Mouse (Mus musculus): ENCODE measurements at regions not wholly inside any gene's neighbourhood (a gene's known extent, or its start where the extent isn't known, plus 50 kb on each side); places are given as distances from the start of the nearest gene placed in this dataset.

GRCm38 (mm10) chr13:113516102-113516501 lies 102.3 kb downstream of the Snx18 start:
- Histone ChIP-seq H3K27ac (ENCODE audit: insufficient read depth, low read length) (no peak overlapping the region), H3K27me3 (ENCODE audit: control insufficient read depth, insufficient read depth, low read length, poor library complexity, severe bottlenecking) (no peaks in the 10 kb centered on the region), H3K4me1 (ENCODE audit: control insufficient read depth, insufficient read depth, low read length) (peaks cover 5% of the 10 kb centered on the region), H3K9ac (ENCODE audit: low read depth, poor library complexity, severe bottlenecking) (no peak overlapping the region), H3K9me3 (replicated peaks; ENCODE audit: control insufficient read depth, insufficient read depth, low read length, poor library complexity, severe bottlenecking) (no peaks in the 10 kb centered on the region), H3K36me3 (ENCODE audit: control insufficient read depth, insufficient read depth, low read length, poor library complexity, severe bottlenecking) (no peaks in the 10 kb centered on the region), H3K4me3 (ENCODE audit: low read depth, low read length) (no peak overlapping the region)
- no peak for TF ChIP-seq EP300 (IDR thresholded peaks at IDR 0.05; ENCODE audit: insufficient read depth, low read depth, low read length)
- TF ChIP-seq POLR2A (IDR thresholded peaks at IDR 0.05; ENCODE audit: insufficient read depth, low read length): no peak
- no peak for TF ChIP-seq CTCF (IDR thresholded peaks at IDR 0.05; ENCODE audit: low read depth, low read length)

- no peak overlapping the region for H3K27ac ChIP-seq (ENCODE audit: insufficient read depth, low read length)
- H3K4me1 ChIP-seq (ENCODE audit: control insufficient read depth, insufficient read depth, low read length): peaks cover 5% of the 10 kb centered on the region
- H3K4me3 ChIP-seq (ENCODE audit: low read depth, low read length): no peak overlapping the region
- no peak overlapping the region for H3K9ac ChIP-seq (ENCODE audit: low read depth, poor library complexity, severe bottlenecking)
- no peaks in the 10 kb centered on the region for H3K36me3 ChIP-seq (ENCODE audit: control insufficient read depth, insufficient read depth, low read length, poor library complexity, severe bottlenecking)
- no peaks in the 10 kb centered on the region for H3K27me3 ChIP-seq (ENCODE audit: control insufficient read depth, insufficient read depth, low read length, poor library complexity, severe bottlenecking)
- TF ChIP-seq CTCF (IDR thresholded peaks at IDR 0.05; ENCODE audit: low read depth, low read length): no peak
- no peak for TF ChIP-seq POLR2A (IDR thresholded peaks at IDR 0.05; ENCODE audit: insufficient read depth, low read length)
- TF ChIP-seq EP300 (IDR thresholded peaks at IDR 0.05; ENCODE audit: insufficient read depth, low read depth, low read length): no peak
- H3K9me3 ChIP-seq (replicated peaks; ENCODE audit: control insufficient read depth, insufficient read depth, low read length, poor library complexity, severe bottlenecking): no peaks in the 10 kb centered on the region
Measured at GRCm38 (mm10) chr13:113515162-113515600, 103.2 kb downstream of the Snx18 start.

GRCm38 (mm10) chr13:113509403-113510185 lies 108.8 kb downstream of the Snx18 start:
- no peaks in the 10 kb centered on the region for H3K4me1 ChIP-seq (ENCODE audit: control insufficient read depth, insufficient read depth, low read length)
- TF ChIP-seq CTCF (IDR thresholded peaks at IDR 0.05; ENCODE audit: low read depth, low read length) (no peak), EP300 (IDR thresholded peaks at IDR 0.05; ENCODE audit: insufficient read depth, low read depth, low read length) (no peak), POLR2A (IDR thresholded peaks at IDR 0.05; ENCODE audit: insufficient read depth, low read length) (no peak)
- no peak overlapping the region for H3K4me3 ChIP-seq (ENCODE audit: low read depth, low read length)
- no peak overlapping the region for H3K27ac ChIP-seq (ENCODE audit: insufficient read depth, low read length)
- H3K9ac ChIP-seq (ENCODE audit: low read depth, poor library complexity, severe bottlenecking): no peak overlapping the region
- peaks cover 3% of the 10 kb centered on the region; the same call in 1 of the 2 replicates for H3K9me3 ChIP-seq (replicated peaks; ENCODE audit: control insufficient read depth, insufficient read depth, low read length, poor library complexity, severe bottlenecking)
- no peaks in the 10 kb centered on the region for H3K36me3 ChIP-seq (ENCODE audit: control insufficient read depth, insufficient read depth, low read length, poor library complexity, severe bottlenecking)
- no peaks in the 10 kb centered on the region for H3K27me3 ChIP-seq (ENCODE audit: control insufficient read depth, insufficient read depth, low read length, poor library complexity, severe bottlenecking)

GRCm38 (mm10) chr13:113508124-113508728 lies 110.1 kb downstream of the Snx18 start:
- no peak overlapping the region for H3K27ac ChIP-seq (ENCODE audit: insufficient read depth, low read length)
- no peaks in the 10 kb centered on the region for H3K36me3 ChIP-seq (ENCODE audit: control insufficient read depth, insufficient read depth, low read length, poor library complexity, severe bottlenecking)
- no peaks in the 10 kb centered on the region for H3K4me1 ChIP-seq (ENCODE audit: control insufficient read depth, insufficient read depth, low read length)
- no peaks in the 10 kb centered on the region for H3K27me3 ChIP-seq (ENCODE audit: control insufficient read depth, insufficient read depth, low read length, poor library complexity, severe bottlenecking)
- H3K9me3 ChIP-seq (replicated peaks; ENCODE audit: control insufficient read depth, insufficient read depth, low read length, poor library complexity, severe bottlenecking): peaks cover 3% of the 10 kb centered on the region
- no peak overlapping the region for H3K9ac ChIP-seq (ENCODE audit: low read depth, poor library complexity, severe bottlenecking)
- no peak overlapping the region for H3K4me3 ChIP-seq (ENCODE audit: low read depth, low read length)
- TF ChIP-seq POLR2A (IDR thresholded peaks at IDR 0.05; ENCODE audit: insufficient read depth, low read length) (no peak), EP300 (IDR thresholded peaks at IDR 0.05; ENCODE audit: insufficient read depth, low read depth, low read length) (no peak), CTCF (IDR thresholded peaks at IDR 0.05; ENCODE audit: low read depth, low read length) (no peak)

- H3K9ac ChIP-seq (ENCODE audit: low read depth, poor library complexity, severe bottlenecking): no peak overlapping the region
- no peaks in the 10 kb centered on the region for H3K4me1 ChIP-seq (ENCODE audit: control insufficient read depth, insufficient read depth, low read length)
- H3K36me3 ChIP-seq (ENCODE audit: control insufficient read depth, insufficient read depth, low read length, poor library complexity, severe bottlenecking): no peaks in the 10 kb centered on the region
- no peaks in the 10 kb centered on the region for H3K27me3 ChIP-seq (ENCODE audit: control insufficient read depth, insufficient read depth, low read length, poor library complexity, severe bottlenecking)
- H3K27ac ChIP-seq (ENCODE audit: insufficient read depth, low read length): no peak overlapping the region
- no peak overlapping the region for H3K4me3 ChIP-seq (ENCODE audit: low read depth, low read length)
- H3K9me3 ChIP-seq (replicated peaks; ENCODE audit: control insufficient read depth, insufficient read depth, low read length, poor library complexity, severe bottlenecking): peaks cover 3% of the 10 kb centered on the region
- TF ChIP-seq CTCF (IDR thresholded peaks at IDR 0.05; ENCODE audit: low read depth, low read length): no peak
- TF ChIP-seq POLR2A (IDR thresholded peaks at IDR 0.05; ENCODE audit: insufficient read depth, low read length): no peak
- no peak for TF ChIP-seq EP300 (IDR thresholded peaks at IDR 0.05; ENCODE audit: insufficient read depth, low read depth, low read length)
Measured at GRCm38 (mm10) chr13:113502528-113502927, 115.8 kb downstream of the Snx18 start.

GRCm38 (mm10) chr13:113502059-113502458 lies 116.3 kb downstream of the Snx18 start:
- H3K4me1 ChIP-seq (ENCODE audit: control insufficient read depth, insufficient read depth, low read length): no peaks in the 10 kb centered on the region
- H3K9ac ChIP-seq (ENCODE audit: low read depth, poor library complexity, severe bottlenecking): no peak overlapping the region
- no peak overlapping the region for H3K4me3 ChIP-seq (ENCODE audit: low read depth, low read length)
- TF ChIP-seq CTCF (IDR thresholded peaks at IDR 0.05; ENCODE audit: low read depth, low read length) (no peak), EP300 (IDR thresholded peaks at IDR 0.05; ENCODE audit: insufficient read depth, low read depth, low read length) (no peak), POLR2A (IDR thresholded peaks at IDR 0.05; ENCODE audit: insufficient read depth, low read length) (no peak)
- no peaks in the 10 kb centered on the region for H3K27me3 ChIP-seq (ENCODE audit: control insufficient read depth, insufficient read depth, low read length, poor library complexity, severe bottlenecking)
- peaks cover 3% of the 10 kb centered on the region for H3K9me3 ChIP-seq (replicated peaks; ENCODE audit: control insufficient read depth, insufficient read depth, low read length, poor library complexity, severe bottlenecking)
- no peaks in the 10 kb centered on the region for H3K36me3 ChIP-seq (ENCODE audit: control insufficient read depth, insufficient read depth, low read length, poor library complexity, severe bottlenecking)
- H3K27ac ChIP-seq (ENCODE audit: insufficient read depth, low read length): no peak overlapping the region
